ENCODE assay signal across 8 mouse cellular contexts in the genomic region with DNA sequence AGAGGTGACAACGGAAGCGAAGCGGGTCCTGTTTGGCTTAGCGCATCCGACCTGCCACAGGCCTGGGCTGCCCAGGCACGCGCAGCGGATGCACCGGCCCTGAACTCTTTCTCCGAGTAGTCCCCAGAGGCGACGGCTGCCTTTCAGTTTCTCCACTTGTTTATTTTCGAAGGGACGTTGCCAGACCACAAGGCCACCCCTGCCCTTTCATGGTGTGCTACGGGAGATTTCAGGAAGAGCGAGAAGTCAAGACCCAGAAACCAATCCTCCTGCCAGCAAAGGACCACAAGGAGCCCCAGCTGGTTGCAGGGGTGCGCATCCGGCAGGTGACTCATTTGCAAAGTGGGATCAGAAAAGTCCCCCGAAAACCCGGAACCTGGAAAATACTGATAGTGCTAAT. TPM values are rescaled to one million over a fixed set of nuclear protein-coding genes. Genes with fewer than 3 reads are reported as not detected.
A peak's percentile ranks its signal among the peaks of the same experiment; 100 is the strongest.
DNase-seq lines count a peak whose midpoint lies in the region; ATAC-seq lines count a peak whose summit lies in the region.

No protein-coding gene starts in this region.

- H3K36me3 ChIP-seq in heart, embryonic 10.5 days, result no peaks in the 10 kb centered on the region
- no peaks in the 10 kb centered on the region for H3K36me3 ChIP-seq in limb, embryonic 13.5 days
- no peaks in the 10 kb centered on the region for H3K36me3 ChIP-seq in forebrain, embryonic 16.5 days (ENCODE audit: control insufficient read depth, insufficient read depth)

- peaks cover 6% of the 10 kb centered on the region; the same call in 1 of the 2 replicates for H3K27me3 ChIP-seq in heart, embryonic 10.5 days (ENCODE audit: insufficient read depth, poor library complexity, severe bottlenecking)
- H3K27me3 ChIP-seq in limb, embryonic 13.5 days, result peaks cover 10% of the 10 kb centered on the region; the same call in 1 of the 2 replicates
- no peaks in the 10 kb centered on the region for H3K27me3 ChIP-seq in forebrain, embryonic 16.5 days (replicated peaks; ENCODE audit: control insufficient read depth, insufficient read depth, low read length)

- H3K4me2 ChIP-seq in limb, embryonic 13.5 days (replicated peaks), result peak overlapping the region; percentile 41
- H3K4me2 ChIP-seq in forebrain, embryonic 16.5 days (ENCODE audit: low read length), result no peak overlapping the region

- ATAC-seq in limb, embryonic 13.5 days (ENCODE audit: low FRiP score, low read depth), result no peak
- no peak for ATAC-seq in forebrain, embryonic 16.5 days
- no peak for ATAC-seq in inflammation-experienced regulatory T-cells, adult 6 months

- peak; percentile 29 for DNase-seq in thymus, postnatal 25 days
- no peak for DNase-seq in thymus, postnatal 0 days (ENCODE audit: low spot score)
- no peak for DNase-seq in heart, embryonic 10.5 days (ENCODE audit: low spot score)
- peak; percentile 72 to 78 for DNase-seq in spleen, postnatal 36 days (ENCODE audit: low spot score in 2 of 2)
- DNase-seq in urinary bladder, postnatal 10 days (ENCODE audit: low spot score), result no peak

- H3K4me3 ChIP-seq in heart, embryonic 10.5 days, result peak overlapping the region; percentile 42
- no peak overlapping the region for H3K4me3 ChIP-seq in limb, embryonic 13.5 days
- H3K4me3 ChIP-seq in forebrain, embryonic 16.5 days (replicated peaks; ENCODE audit: low read length), result no peak overlapping the region

- WGBS in heart, embryonic 10.5 days, result 13% methylated on average over 20 of the region's 20 CpGs
- WGBS in limb, embryonic 13.5 days, result 17% methylated on average over 20 of the region's 20 CpGs
- WGBS in forebrain, embryonic 16.5 days, result 45% methylated on average over 20 of the region's 20 CpGs

- no peak overlapping the region for H3K9ac ChIP-seq in limb, embryonic 13.5 days
- no peak overlapping the region for H3K9ac ChIP-seq in forebrain, embryonic 16.5 days (replicated peaks; ENCODE audit: low read depth, low read length)

- peaks cover 24% of the 10 kb centered on the region for H3K4me1 ChIP-seq in heart, embryonic 10.5 days
- peaks cover 30% of the 10 kb centered on the region for H3K4me1 ChIP-seq in limb, embryonic 13.5 days
- no peaks in the 10 kb centered on the region for H3K4me1 ChIP-seq in forebrain, embryonic 16.5 days (replicated peaks; ENCODE audit: control insufficient read depth, insufficient read depth, low read length)

- H3K27ac ChIP-seq in heart, embryonic 10.5 days, result no peak overlapping the region; the same call in 1 of the 2 replicates
- no peak overlapping the region for H3K27ac ChIP-seq in limb, embryonic 13.5 days
- H3K27ac ChIP-seq in forebrain, embryonic 16.5 days (ENCODE audit: low read length), result no peak overlapping the region

- no peaks in the 10 kb centered on the region for H3K9me3 ChIP-seq in heart, embryonic 10.5 days
- 0 out of 2 replicates have a peak, but pooled peaks cover 13% of the 10 kb centered on the region for H3K9me3 ChIP-seq in limb, embryonic 13.5 days
- H3K9me3 ChIP-seq in forebrain, embryonic 16.5 days (ENCODE audit: control insufficient read depth, low read length), result no peaks in the 10 kb centered on the region

RNA-seq across cellular contexts. Expression of gene Mlxip, which starts 12.6 kb away (rescaled TPM):
- 7.3 and 8.2 TPM in 2 replicates for polyA plus RNA-seq in thymus, postnatal 0 days (2015; fragmentation: Nextera tagmentation; extraction: Ambion mirVana)
- 13.1 and 17.0 TPM in 2 replicates for polyA plus RNA-seq in heart, embryonic 10.5 days (2016; fragmentation: Nextera tagmentation; extraction: Ambion mirVana)
- polyA plus RNA-seq in limb, embryonic 13.5 days (2015; fragmentation: Nextera tagmentation; extraction: Ambion mirVana), result 13.9 and 15.1 TPM in 2 replicates
- 18.0 and 18.1 TPM in 2 replicates for polyA plus RNA-seq in forebrain, embryonic 16.5 days (2015; fragmentation: Nextera tagmentation; extraction: Ambion mirVana)
- polyA plus RNA-seq in inflammation-experienced regulatory T-cells, adult 6 months (2017; shearing (Covaris generic)), result 10 to 100 TPM; 11.3 to 26.3 (median 18.1) TPM

RNA-seq across cellular contexts. Expression of gene Bcl7a, which starts 38.3 kb away (rescaled TPM):
- polyA plus RNA-seq in thymus, postnatal 0 days (2015; fragmentation: Nextera tagmentation; extraction: Ambion mirVana), result 17.6 and 21.5 TPM in 2 replicates
- 16.3 and 21.9 TPM in 2 replicates for polyA plus RNA-seq in heart, embryonic 10.5 days (2016; fragmentation: Nextera tagmentation; extraction: Ambion mirVana)
- 31.2 and 33.1 TPM in 2 replicates for polyA plus RNA-seq in limb, embryonic 13.5 days (2015; fragmentation: Nextera tagmentation; extraction: Ambion mirVana)
- polyA plus RNA-seq in forebrain, embryonic 16.5 days (2015; fragmentation: Nextera tagmentation; extraction: Ambion mirVana), result 81.9 and 84.3 TPM in 2 replicates
- polyA plus RNA-seq in inflammation-experienced regulatory T-cells, adult 6 months (2017; shearing (Covaris generic)), result 10 to 100 TPM in 1 of 3 experiments, 1 to 10 TPM in 2; 3.4 to 13.1 (median 6.7) TPM

Comparison
In these comparisons a context has a peak if more than half of its experiments do, and no peak if none do; other contexts are left out.
1. DNase-seq: peak in thymus, postnatal 25 days (single experiment) and spleen, postnatal 36 days (2 of 2); none in thymus, postnatal 0 days (single experiment), heart, embryonic 10.5 days (single experiment) and urinary bladder, postnatal 10 days (single experiment).